Mouse (Mus musculus) midbrain, embryonic 15.5 days (tissue): ENCODE data around the gene Rgma. TPM values are rescaled to one million over a fixed set of nuclear protein-coding genes. Genes with fewer than 3 reads are reported as not detected.
A peak's percentile ranks its signal among the peaks of the same experiment; 100 is the strongest.

Source experiments
- ATAC-seq: fragments of 200-750 bp; cut with Nextera tagmentation; replicated peaks from 2 replicates; pipeline ENCODE4 v1.8.0; 2017; ENCODE audit warnings: moderate TSS enrichment
- H3K27ac ChIP-seq: fragments of 300-500 bp; sonication (generic); 2 replicates; pipeline ENCODE4 v1.5.1; 2015; ENCODE audit warnings: mild to moderate bottlenecking, inconsistent platforms
- H3K27me3 ChIP-seq: fragments of 300-500 bp; sonication (generic); replicated peaks from 2 replicates; pipeline ENCODE4 v1.6.1; 2015; ENCODE audit warnings: inconsistent platforms
- H3K36me3 ChIP-seq: fragments of 300-500 bp; sonication (generic); replicated peaks from 2 replicates; pipeline ENCODE4 v1.6.1; 2015; ENCODE audit warnings: inconsistent platforms
- H3K4me1 ChIP-seq: fragments of 300-500 bp; sonication (generic); 2 replicates; pipeline ENCODE4 v1.6.1; 2015; ENCODE audit warnings: inconsistent platforms
- H3K4me2 ChIP-seq: fragments of 300-500 bp; sonication (generic); 2 replicates; pipeline ENCODE4 v1.6.1; 2015; ENCODE audit warnings: inconsistent platforms, mild to moderate bottlenecking, moderate library complexity
- H3K4me3 ChIP-seq: fragments of 300-500 bp; sonication (generic); 2 replicates; pipeline ENCODE4 v1.5.1; 2015; ENCODE audit warnings: mild to moderate bottlenecking, inconsistent platforms
- H3K9ac ChIP-seq: fragments of 300-500 bp; sonication (generic); 2 replicates; pipeline ENCODE4 v1.6.1; 2015; ENCODE audit warnings: mild to moderate bottlenecking, inconsistent platforms
- H3K9me3 ChIP-seq: fragments of 300-500 bp; sonication (generic); 2 replicates; pipeline ENCODE4 v1.6.1; 2016; ENCODE audit warnings: inconsistent platforms
- WGBS: fragments of 180-500 bp; shearing (Covaris S2); methylation state at CpG from one replicate; pipeline ENCODE4 v1.1.7; 2015; ENCODE audit warnings: mixed read lengths; 5-methylcytosine and 5-hydroxymethylcytosine counted together
- polyA plus RNA-seq: library from polyadenylated mRNA; unstranded; fragments of >200 nt; fragmentation: Nextera tagmentation; extraction: Ambion mirVana; gene quantifications from 2 replicates; pipeline ENCODE4 v1.2.1, GENCODE M21; 2015

The Rgma gene
- polyA plus RNA-seq, 1 experiment from 2014 or later, result 46.6 TPM

DNA sequence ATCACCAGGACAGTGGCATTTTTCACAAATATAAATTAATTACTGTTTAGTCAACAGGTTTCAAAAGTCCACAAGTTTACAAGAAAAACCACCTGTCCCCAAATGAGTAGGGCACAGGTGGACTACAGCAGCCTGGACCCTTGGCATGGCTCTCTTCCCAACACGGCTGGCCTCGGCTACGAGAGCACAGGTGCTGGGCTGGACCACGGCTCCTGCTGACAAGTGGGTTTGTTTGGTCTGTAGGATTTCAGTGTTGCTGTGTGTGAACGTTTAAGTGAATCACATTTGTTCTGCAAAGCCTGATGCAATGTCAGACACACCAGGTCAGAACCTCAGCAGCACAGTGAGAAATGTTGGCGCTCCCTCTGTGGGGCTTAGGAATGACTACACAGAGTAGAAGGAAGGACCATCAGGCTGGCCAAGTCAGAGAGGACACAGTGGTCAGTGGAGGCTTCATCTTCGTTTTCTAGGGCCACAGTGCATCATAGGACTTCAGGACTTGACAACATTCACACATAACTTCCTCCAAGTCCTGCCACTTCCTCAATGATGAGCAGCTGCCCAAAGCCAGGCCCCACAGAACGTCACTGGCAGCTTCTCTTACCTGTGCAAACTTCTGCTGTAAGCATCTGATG, 51.6 kb downstream of the Rgma start:
- H3K4me1 ChIP-seq, result peaks cover 15% of the 10 kb centered on the region
- H3K27ac ChIP-seq, result no peak overlapping the region
- no peaks in the 10 kb centered on the region for H3K27me3 ChIP-seq
- H3K4me2 ChIP-seq, result no peak overlapping the region
- no peaks in the 10 kb centered on the region for H3K9me3 ChIP-seq
- WGBS, result 84% methylated on average over 8 of the region's 8 CpGs
- no peak for ATAC-seq
- H3K4me3 ChIP-seq, result no peak overlapping the region
- no peak overlapping the region for H3K9ac ChIP-seq
- peaks cover 16% of the 10 kb centered on the region for H3K36me3 ChIP-seq

DNA sequence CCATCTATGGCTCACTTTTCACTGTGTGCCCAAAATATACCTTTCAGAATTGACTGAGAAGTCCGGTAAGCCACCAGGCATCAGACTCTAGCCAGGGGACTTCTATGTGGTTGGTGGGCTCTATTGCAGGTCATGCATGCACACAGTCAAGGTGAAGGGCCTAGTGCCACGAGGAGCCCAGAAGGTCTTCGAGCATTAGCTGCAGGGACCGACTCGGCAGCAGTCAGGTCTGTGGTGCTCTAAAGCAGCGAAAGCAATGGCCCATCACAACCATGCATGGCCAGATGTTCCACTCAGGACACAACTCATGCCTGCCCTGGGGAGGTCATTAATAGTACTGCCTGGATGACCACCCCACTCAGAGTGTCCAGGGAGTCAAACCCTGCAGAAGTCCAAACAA, 52.5 kb downstream of the Rgma start:
- no peak for ATAC-seq
- H3K4me2 ChIP-seq, result no peak overlapping the region
- peaks cover 11% of the 10 kb centered on the region for H3K4me1 ChIP-seq
- WGBS, result 96% methylated on average over 6 of the region's 6 CpGs
- no peaks in the 10 kb centered on the region for H3K9me3 ChIP-seq
- no peak overlapping the region for H3K9ac ChIP-seq
- no peak overlapping the region for H3K27ac ChIP-seq
- H3K27me3 ChIP-seq, result no peaks in the 10 kb centered on the region
- H3K36me3 ChIP-seq, result peaks cover 16% of the 10 kb centered on the region
- H3K4me3 ChIP-seq, result no peak overlapping the region

DNA sequence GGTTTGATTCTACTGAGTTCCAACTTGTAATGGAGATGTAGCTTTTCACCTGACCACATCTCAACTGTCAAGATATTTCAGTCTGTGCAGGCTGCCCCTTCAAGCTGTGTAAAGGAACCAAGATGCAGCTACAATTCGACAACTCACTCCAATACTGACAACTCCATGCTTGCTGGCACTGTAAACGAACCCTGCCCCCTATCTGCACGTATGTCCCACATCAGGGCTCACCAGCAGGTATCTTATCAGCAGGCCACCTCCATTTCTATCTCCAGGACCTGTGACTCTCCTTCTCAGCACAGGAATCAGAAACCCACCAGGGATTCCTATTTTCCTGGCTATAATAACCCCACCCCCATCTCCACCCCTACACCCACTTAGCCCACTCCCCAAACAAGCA, 53.2 kb downstream of the Rgma start:
- Histone ChIP-seq H3K36me3 (peaks cover 16% of the 10 kb centered on the region), H3K9ac (no peak overlapping the region), H3K27ac (no peak overlapping the region), H3K4me3 (no peak overlapping the region), H3K9me3 (no peaks in the 10 kb centered on the region), H3K4me1 (peaks cover 13% of the 10 kb centered on the region), H3K4me2 (no peak overlapping the region), H3K27me3 (no peaks in the 10 kb centered on the region)
- 87% methylated on average over 3 of the region's 3 CpGs for WGBS
- ATAC-seq, result no peak

DNA sequence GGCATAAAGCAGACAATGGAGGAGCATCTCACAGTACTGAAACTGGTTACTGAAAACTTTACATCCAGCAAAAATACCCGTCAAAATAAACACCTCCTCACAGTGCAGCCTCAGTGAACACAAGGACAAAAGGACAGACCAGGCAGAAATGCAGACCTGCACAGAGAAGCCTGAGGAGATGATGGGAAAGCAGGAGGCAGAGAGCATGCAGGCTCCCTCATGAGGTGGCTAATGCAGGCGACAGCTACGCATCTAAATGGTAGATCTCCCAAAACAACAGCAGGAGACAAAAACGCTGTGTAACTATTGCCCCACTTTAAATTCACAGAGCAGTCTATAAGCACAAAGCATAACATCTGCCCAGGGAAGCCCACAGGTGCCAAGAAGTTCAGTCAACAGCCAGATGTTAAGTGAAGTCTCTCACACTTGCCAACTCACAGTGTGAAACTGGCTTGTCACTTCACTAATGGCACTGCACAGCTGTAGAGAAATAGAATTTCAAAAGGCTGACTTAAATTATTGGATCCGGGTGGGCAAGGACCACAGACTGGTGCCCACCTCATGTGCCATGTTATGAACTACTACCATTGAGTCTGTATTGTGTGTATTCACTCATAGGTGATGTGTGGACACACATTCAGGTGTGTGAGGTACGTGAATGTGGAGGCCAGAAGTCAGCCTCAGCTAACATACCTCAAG, 58.5 kb downstream of the Rgma start:
- no peak overlapping the region for H3K4me2 ChIP-seq
- no peaks in the 10 kb centered on the region for H3K9me3 ChIP-seq
- H3K27me3 ChIP-seq, result no peaks in the 10 kb centered on the region
- H3K4me1 ChIP-seq, result 0 out of 2 replicates have a peak, but pooled peaks cover 7% of the 10 kb centered on the region
- ATAC-seq, result no peak
- no peak overlapping the region for H3K4me3 ChIP-seq
- H3K27ac ChIP-seq, result peak overlapping the region; percentile 53; the same call in 1 of the 2 replicates
- H3K9ac ChIP-seq, result no peak overlapping the region
- peaks cover 33% of the 10 kb centered on the region for H3K36me3 ChIP-seq
- WGBS, result 71% methylated on average over 6 of the region's 6 CpGs

DNA sequence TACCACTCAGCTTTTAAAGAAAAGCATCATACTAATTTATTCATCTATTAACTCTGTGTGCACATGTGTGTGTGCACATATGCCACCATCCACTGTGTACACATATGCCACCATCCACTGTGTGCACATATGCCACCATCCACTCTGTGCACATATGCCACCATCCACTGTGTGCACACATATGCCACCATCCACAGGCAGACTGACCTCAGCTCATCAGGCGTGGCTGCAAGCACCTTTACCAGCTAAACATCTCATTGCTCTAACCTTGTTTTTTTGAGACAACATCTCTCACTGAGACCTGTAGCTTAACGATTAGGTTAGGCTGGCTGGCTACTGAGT, 59.0 kb downstream of the Rgma start:
- Histone ChIP-seq H3K36me3 (peaks cover 32% of the 10 kb centered on the region), H3K27ac (no peak overlapping the region), H3K27me3 (no peaks in the 10 kb centered on the region), H3K9me3 (no peaks in the 10 kb centered on the region), H3K4me2 (no peak overlapping the region), H3K9ac (no peak overlapping the region), H3K4me3 (no peak overlapping the region), H3K4me1 (0 out of 2 replicates have a peak, but pooled peaks cover 7% of the 10 kb centered on the region)
- 90% methylated on average over 2 of the region's 2 CpGs for WGBS
- peak; percentile 67; the same call in 1 of the 2 replicates for ATAC-seq

DNA sequence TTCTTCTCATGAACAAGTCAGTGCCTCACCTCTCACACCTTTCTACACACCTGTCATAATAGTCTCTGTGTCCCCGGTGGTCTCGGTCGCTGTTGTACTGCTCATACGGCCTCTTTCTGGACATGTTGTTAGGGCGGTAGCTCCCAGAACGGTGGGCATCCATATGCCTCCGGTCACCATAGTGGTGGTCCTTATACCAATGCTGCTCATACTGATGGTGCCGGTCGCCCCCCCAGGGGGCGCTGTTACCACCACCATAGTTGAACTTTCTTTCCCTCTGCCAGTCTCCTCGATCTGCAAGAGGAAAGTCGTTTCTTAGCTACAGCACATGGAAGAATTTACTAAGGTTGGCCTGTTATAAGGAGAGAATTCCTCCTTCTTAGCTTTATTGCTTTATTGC, 60.4 kb downstream of the Rgma start:
- no peaks in the 10 kb centered on the region for H3K9me3 ChIP-seq
- H3K4me3 ChIP-seq, result no peak overlapping the region
- H3K4me2 ChIP-seq, result no peak overlapping the region
- no peak overlapping the region for H3K9ac ChIP-seq
- 77% methylated on average over 12 of the region's 12 CpGs for WGBS
- H3K27me3 ChIP-seq, result no peaks in the 10 kb centered on the region
- ATAC-seq, result no peak
- H3K36me3 ChIP-seq, result peaks cover 43% of the 10 kb centered on the region
- H3K4me1 ChIP-seq, result 0 out of 2 replicates have a peak, but pooled peaks cover 7% of the 10 kb centered on the region
- H3K27ac ChIP-seq, result no peak overlapping the region

DNA sequence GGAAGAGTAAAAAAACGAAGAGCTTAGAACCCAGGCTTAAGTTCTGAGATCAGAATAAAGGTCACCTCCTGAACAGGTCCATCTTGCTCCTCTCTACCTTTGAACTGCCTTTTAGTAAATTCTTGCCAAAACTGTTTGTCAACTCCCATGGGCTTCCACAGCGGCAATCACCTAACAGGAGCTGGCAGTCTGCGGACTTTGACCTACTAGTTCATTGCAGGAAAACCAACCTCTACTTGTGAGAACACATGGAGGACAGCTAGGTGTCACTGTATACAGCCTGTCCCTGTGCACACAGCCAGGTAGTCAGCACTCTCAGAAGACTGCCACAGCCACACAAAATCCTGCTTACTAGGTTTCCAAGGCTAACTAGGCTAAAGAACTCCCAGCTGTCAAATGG, 66.5 kb downstream of the Rgma start:
- Histone ChIP-seq H3K4me2 (no peak overlapping the region), H3K36me3 (peaks cover 79% of the 10 kb centered on the region), H3K9ac (no peak overlapping the region), H3K27ac (no peak overlapping the region), H3K4me1 (no peaks in the 10 kb centered on the region), H3K4me3 (no peak overlapping the region), H3K27me3 (no peaks in the 10 kb centered on the region), H3K9me3 (no peaks in the 10 kb centered on the region)
- no peak for ATAC-seq
- WGBS, result 94% methylated on average over 3 of the region's 3 CpGs

DNA sequence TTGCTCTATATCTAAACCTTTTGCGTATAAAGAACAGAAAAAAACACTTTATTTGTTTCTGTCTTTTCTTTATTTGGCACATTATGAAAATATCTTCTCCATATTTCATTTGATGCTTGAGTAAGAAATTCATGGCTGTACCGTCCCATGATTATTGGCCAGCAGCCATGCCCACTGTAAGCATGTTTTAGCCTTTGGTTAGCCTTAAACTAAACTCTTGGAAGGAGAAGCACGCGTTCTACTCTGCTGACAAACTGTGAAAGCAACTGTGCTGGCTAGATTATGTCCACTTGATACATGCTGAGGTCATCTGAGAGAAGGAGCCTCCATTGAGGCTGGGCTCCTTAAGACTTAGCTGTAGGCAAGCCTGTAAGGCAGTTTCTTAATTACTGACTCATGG, 66.9 kb downstream of the Rgma start:
- ATAC-seq, result no peak
- 95% methylated on average over 4 of the region's 4 CpGs for WGBS
- no peak overlapping the region for H3K27ac ChIP-seq
- no peaks in the 10 kb centered on the region for H3K27me3 ChIP-seq
- H3K4me1 ChIP-seq, result no peaks in the 10 kb centered on the region
- no peak overlapping the region for H3K4me2 ChIP-seq
- no peaks in the 10 kb centered on the region for H3K9me3 ChIP-seq
- no peak overlapping the region for H3K9ac ChIP-seq
- peaks cover 83% of the 10 kb centered on the region for H3K36me3 ChIP-seq
- no peak overlapping the region for H3K4me3 ChIP-seq

DNA sequence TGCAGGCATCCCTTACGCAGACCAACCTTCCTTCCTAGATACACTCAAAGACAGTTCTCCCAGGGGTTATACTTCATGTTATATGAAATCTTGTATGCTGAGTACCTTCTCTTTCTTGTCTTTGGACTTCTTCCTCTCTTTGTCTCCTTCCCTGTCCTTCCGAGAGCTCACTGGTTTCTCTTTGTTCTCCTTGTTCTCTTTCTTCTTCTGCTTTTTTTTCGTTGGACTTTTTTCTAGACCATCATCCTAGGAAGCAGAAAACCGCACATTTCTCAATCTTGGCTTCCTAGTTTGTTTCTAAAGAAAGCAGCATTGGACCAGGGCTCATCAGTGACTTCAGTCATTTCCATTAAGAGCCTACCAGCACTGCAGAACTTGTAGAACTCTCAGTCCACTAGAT, 76.3 kb downstream of the Rgma start:
- 93% methylated on average over 4 of the region's 4 CpGs for WGBS
- Histone ChIP-seq H3K27me3 (no peaks in the 10 kb centered on the region), H3K4me1 (no peaks in the 10 kb centered on the region), H3K9me3 (no peaks in the 10 kb centered on the region), H3K27ac (no peak overlapping the region), H3K4me2 (no peak overlapping the region), H3K9ac (no peak overlapping the region), H3K36me3 (peaks cover 72% of the 10 kb centered on the region), H3K4me3 (no peak overlapping the region)
- ATAC-seq, result no peak

DNA sequence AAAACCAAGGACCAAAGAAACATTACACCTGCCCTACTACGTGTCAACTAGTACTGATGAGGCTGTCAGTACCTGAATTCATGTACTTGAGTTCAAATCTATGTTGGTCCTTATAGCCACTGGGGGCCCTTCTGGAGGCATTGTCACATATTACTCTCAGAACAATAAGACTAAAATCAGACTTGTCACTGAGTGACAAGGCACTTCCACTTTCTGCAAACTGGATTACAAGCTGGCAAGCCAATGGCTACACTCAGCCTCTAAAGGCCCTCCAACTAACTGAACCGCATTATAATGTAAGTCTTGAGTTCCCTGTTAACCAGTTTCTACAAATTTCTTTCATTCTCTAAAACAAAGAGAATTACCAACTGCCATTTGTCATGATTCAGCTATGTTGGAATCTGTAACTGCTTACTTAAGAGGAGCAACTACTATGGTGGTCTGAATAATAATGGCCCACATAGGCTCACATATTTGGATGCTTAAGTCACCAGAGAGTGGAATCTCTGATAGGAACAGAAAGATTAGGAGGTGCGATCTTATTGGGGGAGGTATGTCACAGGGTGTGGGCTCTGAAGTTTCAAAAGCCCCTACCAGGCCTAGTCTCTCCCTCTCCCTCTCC, 77.0 kb downstream of the Rgma start:
- Histone ChIP-seq H3K36me3 (peaks cover 67% of the 10 kb centered on the region), H3K9me3 (no peaks in the 10 kb centered on the region), H3K4me1 (no peaks in the 10 kb centered on the region), H3K9ac (no peak overlapping the region), H3K27me3 (no peaks in the 10 kb centered on the region), H3K4me2 (no peak overlapping the region), H3K4me3 (no peak overlapping the region), H3K27ac (no peak overlapping the region)
- no peak for ATAC-seq
- WGBS, result 93% methylated on average over 3 of the region's 3 CpGs

DNA sequence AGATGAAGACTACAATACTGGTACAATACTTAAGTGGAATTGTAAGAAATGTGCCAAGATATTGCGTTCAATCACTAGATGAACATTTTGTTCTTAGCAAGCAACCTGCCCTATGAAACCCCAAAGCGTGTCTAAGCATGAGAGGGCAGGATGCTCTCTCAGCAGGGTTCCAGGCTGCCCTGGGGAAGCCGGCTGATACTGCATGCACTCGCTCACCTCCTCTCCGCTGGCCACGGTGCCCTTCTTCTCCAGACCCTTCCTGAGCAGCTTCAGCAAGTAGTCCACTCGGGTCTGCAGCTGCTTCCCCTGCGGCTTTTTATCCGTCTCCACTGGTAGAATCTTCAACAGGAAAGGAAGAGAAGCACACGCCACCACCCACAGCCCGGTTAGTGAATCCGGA, 78.8 kb downstream of the Rgma start:
- H3K4me3 ChIP-seq, result no peak overlapping the region
- no peaks in the 10 kb centered on the region for H3K27me3 ChIP-seq
- H3K9me3 ChIP-seq, result no peaks in the 10 kb centered on the region
- H3K9ac ChIP-seq, result no peak overlapping the region
- no peak for ATAC-seq
- no peak overlapping the region for H3K4me2 ChIP-seq
- WGBS, result 89% methylated on average over 12 of the region's 12 CpGs
- peaks cover 66% of the 10 kb centered on the region for H3K36me3 ChIP-seq
- H3K4me1 ChIP-seq, result no peaks in the 10 kb centered on the region
- H3K27ac ChIP-seq, result no peak overlapping the region

DNA sequence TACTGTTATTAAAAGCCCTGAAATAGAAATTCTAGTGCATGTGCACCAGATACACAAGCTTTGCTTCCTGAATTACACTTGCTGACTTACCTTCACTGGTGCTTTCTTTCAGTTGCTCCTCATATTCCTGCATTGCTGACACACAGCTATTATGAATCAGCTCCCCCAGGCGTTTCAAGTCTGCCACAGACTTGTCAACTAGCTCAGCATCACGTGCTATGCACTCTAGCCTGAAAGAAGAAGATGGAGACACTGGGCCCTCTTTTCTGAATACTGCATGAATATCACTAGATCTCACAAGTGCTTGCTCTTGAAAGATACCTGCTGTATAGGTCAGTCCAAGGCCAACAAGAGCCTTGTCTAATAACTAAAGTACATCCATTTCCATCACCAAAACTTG, 88.2 kb downstream of the Rgma start:
- Histone ChIP-seq H3K27ac (no peak overlapping the region), H3K4me3 (no peak overlapping the region), H3K4me1 (no peaks in the 10 kb centered on the region), H3K9me3 (no peaks in the 10 kb centered on the region), H3K4me2 (no peak overlapping the region), H3K36me3 (peaks cover 61% of the 10 kb centered on the region), H3K27me3 (no peaks in the 10 kb centered on the region), H3K9ac (no peak overlapping the region)
- ATAC-seq, result no peak
- 86% methylated on average over 2 of the region's 2 CpGs for WGBS

DNA sequence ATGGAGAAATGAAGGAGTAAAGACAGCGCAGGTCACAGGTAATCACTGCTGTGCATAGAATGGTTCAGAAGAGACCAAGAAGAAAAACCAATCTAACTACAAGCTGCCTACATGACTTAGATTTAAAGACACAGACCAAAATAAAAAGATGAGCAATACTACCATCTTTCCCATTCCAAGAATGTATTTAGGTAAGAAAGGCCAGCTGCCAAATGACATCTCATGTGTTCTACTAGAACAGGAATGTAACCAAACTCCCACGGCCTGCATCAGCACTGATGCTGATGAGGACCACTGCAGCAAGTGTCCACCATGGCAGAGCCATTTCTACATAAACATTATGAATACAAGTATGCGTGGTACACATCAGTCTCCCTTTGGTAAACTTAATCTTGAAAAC, 92.4 kb downstream of the Rgma start:
- H3K4me1 ChIP-seq, result no peaks in the 10 kb centered on the region

More for the DNA sequence above, 92.4 kb downstream of the Rgma start:
- Histone ChIP-seq H3K27ac (no peak overlapping the region), H3K36me3 (peaks cover 63% of the 10 kb centered on the region), H3K4me3 (no peak overlapping the region), H3K27me3 (no peaks in the 10 kb centered on the region), H3K9ac (no peak overlapping the region), H3K4me2 (no peak overlapping the region), H3K9me3 (no peaks in the 10 kb centered on the region)
- 96% methylated on average over 3 of the region's 3 CpGs for WGBS
- no peak for ATAC-seq
